Mouse (Mus musculus) right cerebral cortex, postnatal 4 days (tissue): ENCODE measurements at regions not wholly inside any gene's neighbourhood (a gene's known extent, or its start where the extent isn't known, plus 50 kb on each side); places are given as distances from the start of the nearest gene placed in this dataset.
"Not testable (repeated sequence)": the region's sequence is repeated elsewhere in the genome, so short reads cannot be mapped to it uniquely, and the experiment has no call there.

Source experiments
- DNase-seq: peaks from one replicate; pipeline ENCODE4 v3.0.0-alpha.2; 2022

DNA sequence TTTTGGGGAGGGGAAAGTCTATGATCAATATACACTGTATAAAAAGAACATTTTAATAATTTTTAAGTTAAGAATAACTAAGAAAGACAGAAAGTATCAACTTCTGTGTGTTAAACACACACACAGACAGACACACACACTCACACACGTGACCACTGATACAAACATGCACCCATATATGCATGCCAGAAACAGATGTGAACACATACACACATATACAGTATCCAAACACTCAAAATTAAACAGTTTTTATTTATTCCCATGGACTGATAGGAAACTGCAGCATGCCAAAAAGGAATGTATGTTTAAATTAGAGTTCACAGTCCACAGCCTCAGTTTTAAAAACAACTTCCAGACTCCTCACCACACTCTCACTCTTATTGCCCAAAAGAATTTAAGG is 203.4 kb upstream of the Tbl1x start:
- DNase-seq: no peak

DNA sequence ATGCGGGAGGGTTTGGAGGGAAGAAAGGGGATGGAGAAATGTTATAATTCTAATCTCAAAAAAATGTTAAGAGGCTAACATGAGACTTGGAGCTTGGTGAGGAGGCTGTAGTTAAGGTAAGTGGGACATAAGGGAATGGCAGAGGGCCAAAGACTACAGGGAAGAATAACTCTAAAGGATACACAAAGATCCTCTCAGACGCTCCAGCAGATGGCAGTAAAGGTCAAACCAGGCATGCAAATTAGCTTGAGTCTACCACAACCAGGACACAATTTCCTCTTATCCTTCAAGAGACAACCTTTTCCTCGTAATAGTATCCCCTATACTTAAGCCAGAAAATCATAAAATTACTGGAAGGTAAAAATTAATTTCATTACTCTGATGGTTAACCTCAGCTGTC is 196.4 kb upstream of the Tbl1x start:
- no peak for DNase-seq

DNA sequence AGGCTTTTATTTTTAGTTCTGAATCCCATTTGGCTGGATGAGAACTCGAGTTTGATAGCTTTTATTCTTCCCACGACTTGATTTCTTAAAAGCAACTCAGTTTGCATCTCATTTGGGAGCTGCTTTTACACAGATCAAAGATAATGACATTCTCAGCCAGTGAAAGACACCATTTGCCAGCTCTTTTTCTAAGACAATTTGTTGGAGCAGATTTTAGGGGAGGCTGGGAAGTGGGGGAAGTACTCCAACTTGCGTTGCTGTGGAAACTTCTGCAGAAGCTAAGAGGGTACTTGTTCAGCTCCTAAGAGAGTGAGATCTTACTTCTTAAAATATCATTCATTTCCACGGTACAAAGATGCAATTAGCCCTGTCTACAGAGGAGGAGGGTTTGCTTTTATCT is 187.2 kb upstream of the Tbl1x start:
- no peak for DNase-seq

DNA sequence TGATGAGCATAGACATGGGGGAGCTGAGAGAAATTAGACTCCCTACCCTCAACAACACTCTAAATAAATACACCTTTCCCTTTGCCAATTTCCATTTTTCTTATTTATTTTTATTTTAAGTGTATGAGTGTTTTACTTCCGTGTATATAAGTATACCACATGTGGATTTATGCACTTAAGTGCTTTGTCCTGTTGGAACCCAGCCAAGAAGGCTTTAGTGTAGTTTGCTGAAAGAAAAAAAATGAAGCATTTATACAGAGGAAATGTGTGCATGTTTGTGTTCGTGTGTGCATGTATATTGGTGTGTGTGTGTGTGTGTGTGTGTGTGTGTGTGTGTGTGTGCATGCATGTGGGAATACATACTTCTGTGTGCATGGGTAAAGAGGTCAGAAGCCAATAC is 157.6 kb upstream of the Tbl1x start:
- no peak for DNase-seq

DNA sequence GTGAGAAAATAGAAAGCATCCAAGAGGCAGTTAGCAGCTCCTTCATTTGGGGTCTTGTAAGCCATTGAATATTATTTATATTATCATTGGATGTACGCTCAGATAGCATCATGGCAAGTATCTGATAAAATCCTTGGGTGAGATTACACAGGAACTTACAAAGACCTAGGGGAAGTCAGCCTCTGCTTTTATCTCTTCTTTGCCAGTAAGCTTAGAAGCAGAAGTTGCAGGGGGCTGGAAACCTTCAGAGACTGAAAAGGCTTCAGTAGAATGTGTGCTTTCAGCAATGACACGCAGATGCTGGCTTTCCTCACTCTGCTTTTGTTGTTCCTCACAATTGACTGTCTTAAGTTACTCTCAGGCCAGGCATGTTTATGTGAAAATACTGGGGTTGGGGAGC is 150.3 kb upstream of the Tbl1x start:
- DNase-seq: no peak

DNA sequence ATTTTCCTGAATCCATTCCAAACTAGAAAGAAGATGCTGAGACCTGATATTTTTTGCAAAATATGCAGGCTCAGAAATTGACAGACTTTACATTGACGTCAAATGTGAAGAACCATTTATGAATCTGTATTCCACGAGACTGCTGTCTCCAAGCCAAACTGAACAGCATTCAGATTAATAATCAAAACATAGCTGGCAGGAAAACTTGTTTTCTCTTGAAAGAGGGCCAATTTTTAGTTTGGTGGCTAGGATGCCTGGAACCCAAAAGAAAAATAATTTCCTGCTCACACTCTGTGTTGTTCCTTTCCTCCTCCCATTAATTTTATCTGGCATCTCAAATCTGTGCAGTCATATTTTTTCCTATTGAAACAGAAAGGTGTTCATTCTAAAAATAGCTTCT is 149.7 kb upstream of the Tbl1x start:
- DNase-seq: no peak

DNA sequence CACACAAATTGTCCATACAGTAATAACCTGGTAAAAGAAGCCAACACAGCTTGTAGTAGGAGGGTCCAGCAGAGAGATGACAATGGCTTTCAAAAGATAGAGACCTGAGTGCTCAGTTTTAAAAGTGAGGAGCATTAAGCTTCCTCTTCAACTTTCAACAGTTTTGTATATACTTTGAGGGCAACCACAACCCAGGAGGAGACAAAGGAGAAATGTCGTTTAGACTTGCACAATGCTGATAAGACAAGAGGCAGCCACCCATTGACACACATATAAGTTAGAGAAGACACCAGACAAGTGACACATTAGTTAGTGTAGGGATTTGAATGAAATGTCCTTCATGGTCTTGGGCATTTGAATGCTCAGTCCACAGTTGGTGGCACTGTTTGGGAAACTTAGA is 147.2 kb upstream of the Tbl1x start:
- DNase-seq: no peak

DNA sequence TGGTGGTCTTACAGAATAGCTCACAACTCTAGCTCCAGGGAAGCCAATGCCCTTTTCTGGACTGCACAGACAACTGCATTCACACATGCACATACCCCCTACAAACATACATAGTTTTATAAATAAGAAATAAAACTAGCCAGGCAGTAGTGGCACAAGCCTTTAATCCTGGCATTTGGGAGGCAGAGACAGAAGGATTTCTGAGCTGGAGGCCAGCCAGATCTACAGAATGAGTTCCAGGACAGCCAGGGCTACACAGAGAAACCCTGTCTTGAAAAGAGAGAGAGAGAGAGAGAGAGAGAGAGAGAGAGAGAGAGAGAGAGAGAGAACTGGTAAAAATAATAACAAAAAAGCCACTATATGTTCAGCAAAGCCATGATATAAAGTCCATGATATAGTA is 143.5 kb upstream of the Tbl1x start:
- no peak for DNase-seq

DNA sequence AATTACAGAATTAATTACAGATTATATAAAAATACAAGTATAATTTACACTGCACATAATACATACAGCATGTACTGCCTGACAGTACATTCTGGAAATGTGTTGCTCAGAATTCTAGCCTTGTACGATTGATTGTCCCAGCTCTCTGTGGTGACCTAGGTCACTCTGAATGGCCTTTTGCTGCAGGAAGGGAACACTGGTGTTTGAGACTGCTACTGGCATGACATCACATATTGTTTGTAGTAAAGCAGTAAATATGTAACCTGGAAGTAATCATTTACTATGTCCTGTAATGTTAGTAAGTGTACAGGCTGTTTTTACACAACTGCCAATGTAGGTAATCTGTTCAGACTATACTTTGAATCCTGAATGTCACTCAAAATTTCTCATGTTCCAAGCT is 123.5 kb upstream of the Tbl1x start:
- no peak for DNase-seq

DNA sequence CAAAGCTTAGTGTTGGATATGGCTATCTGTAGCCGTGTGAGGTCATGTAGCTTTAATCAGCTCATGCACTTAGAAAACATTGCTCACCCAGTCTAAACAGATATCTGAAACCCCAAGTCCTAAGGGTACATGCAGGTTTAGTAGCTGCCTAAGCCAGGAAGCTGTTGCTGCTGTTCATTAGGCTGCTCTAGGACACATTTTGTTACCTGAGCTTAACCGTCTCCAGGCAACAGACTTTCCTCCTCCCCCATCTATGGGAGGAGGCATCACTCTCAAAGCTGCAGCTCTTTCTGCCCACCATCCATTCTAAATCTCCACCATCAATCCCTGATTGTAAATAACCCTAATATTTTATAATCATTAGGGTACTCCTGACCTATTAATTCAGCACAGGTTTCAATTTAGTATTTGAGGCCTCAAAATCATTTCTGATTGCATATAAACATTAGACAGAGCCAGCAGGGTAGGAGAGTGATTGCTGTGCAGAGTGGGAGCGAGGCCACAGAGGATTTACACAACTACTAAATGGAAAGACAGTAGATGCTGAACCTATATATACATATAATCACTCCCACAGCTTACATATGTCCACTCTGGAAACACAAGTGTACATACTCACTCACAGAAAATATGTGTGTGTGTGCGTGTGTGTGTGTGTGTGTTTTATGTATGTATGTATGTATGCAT is 118.9 kb upstream of the Tbl1x start:
- DNase-seq: no peak

DNA sequence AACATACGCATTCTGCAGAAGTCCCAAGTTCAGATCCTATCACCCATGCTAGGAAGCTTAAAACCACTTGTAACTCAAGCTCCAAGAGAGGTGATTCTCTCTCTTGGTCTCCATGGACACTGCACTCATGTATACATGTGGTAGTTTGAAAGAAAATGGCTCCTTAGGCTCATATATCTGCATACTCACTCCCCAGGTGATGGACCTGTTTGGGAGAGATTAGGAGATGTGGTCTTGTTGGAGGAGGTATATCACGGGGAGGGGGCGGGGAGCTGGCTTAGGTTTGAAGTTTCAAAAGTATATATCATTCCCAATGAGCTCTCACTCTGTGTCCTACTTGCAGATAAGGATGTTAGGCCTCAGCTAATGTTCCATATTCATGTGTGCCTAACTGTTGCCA is 103.9 kb upstream of the Tbl1x start:
- DNase-seq: no peak

DNA sequence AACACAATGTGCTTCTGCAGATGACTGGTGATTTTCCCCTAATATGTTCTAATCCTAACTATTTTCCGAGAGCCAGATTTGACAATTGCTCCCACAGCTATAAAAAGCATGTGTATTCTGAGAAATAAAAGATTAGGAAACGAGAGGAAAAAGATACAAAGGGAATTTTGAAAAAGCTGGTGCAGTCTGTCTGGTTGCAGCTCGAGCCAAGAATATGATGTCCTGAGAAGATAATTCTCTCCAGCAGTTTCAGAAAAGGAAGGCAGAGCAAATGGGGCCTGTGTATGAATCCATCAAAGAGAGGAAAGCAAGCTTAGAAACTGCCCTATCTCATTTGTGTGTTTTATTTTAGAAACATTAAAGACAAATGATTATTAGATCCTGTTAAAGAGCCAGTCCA is 102.9 kb upstream of the Tbl1x start:
- DNase-seq: no peak

DNA sequence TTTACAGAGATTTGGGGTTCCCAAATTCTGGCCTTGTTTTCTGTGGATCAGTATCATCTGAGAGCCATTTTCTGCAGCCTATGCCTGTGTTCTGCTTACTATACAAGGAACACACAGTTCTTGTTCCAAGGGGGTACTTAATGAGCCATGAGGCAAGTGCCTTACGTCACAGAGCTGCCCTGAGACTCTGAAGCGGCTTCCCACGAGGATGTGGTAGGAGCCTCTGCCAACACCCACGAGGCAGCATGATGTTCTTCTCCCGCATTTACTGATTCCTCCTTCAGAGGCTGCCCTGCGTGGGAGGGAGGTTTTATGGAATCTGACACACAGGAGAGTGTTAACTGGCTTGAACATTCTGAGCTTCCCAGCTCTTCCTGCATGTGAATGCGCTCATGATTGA is 101.4 kb upstream of the Tbl1x start:
- no peak for DNase-seq

DNA sequence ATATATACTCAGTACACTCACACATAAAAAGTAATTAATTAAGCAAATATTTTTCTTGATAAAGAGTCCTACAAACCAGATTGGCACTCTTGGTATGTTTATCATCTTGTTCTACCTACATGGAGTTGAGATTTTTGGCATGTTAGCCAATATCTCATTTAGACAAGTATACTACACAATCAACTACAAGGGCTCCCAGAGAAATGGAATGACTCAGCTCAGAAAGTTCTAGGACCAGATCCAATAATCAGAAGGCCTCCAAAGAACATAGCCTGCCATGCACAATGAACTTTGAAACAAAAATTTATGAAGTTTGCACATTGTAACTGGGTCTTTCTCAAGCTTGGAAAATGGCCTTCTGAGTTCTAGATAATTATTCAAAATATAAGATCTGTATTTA is 100.0 kb upstream of the Tbl1x start:
- no peak for DNase-seq

DNA sequence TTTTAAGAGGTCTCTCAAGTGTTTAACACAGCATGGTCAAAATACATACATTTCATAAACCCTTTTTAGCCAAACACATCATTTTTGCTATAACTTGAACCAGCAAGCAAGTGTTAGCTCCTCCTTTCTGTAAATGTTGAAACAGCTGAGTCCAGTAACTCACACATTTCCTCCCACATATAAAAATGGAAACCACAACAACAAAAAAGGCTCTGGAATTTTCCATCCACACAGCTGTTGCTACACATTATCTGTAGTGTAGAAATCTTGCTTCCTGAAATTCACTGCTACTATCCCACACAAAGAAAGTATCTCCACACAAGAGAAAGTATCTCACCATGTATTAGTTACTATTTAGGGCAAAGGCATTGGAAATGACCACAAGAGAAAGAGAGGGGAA is 96.7 kb upstream of the Tbl1x start:
- DNase-seq: no peak

DNA sequence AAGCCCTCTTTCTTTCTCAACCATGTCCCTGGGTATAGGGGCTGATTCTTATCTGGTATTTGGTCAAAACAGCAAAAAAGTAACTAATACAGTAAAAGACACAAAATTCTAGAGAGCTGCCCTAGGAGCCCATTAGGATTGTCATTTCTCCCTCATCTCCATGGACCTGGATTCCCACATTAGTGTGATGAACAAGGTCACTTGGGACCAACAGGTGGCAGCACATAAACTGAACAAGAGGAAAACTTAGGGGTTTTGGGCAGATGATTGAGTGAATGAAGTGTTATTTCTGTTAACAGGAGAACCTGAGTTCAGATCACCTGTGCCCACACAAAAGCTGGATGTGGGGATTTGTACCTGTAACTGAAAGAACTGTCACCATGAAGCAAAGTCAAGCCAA is 93.0 kb upstream of the Tbl1x start:
- DNase-seq: no peak

DNA sequence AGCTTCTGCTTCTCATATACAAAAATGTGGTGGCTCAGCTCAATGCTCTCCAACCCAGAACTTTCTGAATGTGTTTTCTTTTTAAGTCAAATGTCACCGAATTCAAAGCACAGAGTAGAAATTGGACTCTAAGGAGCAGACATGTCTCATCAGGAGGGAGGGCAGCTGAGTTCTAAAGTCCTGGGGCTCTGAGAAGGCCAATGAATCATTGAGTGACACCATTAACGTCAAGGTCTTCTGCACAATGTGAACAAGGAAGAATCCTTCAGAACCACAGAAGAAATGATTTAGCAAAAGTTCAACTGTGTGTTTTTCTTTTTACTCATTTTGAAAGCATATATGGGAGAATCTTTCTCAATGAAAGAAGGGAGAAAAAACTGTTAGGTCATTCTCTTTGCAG is 88.6 kb upstream of the Tbl1x start:
- DNase-seq: no peak

DNA sequence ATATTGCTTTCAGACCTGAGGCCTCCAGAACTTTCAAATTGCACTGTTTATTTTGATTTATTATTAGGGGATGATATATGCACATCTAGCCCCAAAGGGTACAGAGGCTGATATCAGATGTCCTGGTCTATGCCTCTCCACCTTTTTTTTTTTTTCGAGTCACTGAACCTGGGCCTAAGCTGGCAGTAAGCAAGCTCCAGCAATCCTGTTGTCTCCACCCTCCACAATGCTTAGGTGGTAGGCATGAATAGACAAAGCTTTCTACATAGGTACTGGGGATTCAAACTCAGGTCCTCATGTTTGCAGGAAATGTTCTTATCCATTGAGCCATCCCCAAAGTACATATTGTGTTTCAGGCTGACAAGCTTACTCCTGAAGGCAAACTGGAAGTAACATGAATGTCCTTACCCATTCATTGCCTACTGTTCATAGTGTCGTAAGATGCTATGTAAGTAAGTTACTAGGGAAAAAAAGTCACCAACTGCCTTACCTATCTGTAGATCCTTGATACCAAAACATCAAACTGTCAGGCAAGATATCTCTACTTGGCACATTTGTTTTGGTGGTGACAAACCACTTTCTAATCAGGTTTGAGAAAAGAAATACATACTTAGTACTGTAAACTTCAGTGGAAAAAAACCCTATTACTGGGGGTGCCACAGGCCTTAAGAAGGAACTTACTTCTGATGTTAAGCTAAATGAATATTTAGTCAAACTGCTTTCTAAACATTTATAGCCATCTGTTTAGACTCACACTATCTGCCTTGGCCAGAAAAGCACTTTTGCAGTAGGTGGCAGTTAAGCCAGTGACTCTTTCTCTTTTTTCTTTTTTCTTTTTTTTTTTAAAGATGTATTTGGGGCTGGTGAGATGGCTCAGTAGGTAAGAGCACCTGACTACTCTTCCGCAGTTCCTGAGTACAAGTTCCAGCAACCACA is 85.8 kb upstream of the Tbl1x start:
- no peak for DNase-seq

DNA sequence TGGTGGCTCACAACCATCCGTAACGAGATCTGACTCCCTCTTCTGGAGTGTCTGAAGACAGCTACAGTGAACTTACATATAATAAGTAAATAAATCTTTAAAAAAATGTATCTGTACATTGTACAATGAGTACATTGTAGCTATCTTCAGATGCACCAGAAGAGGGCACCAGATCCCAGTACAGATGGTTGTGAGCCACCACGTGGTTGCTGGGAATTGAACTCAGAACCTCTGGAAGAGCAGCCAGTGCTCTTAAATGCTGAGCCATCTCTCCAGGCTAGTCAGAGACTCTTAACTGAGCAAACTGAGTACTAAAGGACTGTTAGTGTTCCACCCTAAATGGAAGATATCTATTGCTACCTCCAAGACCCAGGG is 85.1 kb upstream of the Tbl1x start:
- DNase-seq: not testable (repeated sequence)

DNA sequence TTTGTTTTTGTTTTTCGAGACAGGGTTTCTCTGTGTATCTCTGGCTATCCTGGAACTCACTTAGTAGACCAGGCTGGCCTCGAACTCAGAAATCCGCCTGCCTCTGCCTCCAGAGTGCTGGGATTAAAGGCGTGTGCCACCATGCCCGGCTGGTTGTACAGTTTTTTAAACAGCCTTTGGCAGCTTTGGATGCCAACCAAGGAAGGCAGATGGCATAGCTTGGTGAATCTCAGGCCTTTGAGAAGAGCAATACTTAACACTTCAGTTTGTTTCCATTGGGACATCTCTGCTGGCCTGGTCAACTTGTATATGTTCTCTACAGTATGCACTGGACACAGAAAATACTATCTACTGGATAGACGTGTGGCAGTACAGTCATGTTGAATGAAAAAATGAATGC is 84.0 kb upstream of the Tbl1x start:
- not testable (repeated sequence) for DNase-seq

DNA sequence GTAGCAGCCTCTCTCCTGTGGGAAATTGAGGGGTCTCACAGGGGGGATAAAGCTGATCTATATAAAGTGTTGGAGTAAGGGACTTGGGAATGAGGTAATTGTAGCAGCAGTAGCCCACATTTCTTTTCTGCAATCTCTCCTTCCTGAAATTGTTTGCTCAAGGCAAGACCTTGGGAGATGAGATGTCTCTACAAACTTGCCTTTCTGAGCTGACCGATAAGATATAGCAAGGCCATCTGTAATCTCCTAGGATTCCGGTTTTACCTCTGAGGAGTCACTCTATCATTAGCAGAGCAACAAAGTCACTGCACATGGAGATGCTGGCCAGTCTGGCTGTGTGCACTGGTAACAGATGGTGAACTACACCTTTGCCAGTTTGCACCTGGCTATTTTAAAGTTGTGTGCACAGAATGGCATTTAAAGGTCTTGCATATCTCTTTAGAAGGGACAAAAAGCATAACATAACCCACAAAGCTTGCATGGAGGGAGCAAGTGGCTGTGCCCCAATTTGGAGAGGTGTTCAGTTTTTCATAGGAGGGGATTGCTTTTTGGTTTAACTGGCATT is 78.7 kb upstream of the Tbl1x start:
- no peak for DNase-seq

DNA sequence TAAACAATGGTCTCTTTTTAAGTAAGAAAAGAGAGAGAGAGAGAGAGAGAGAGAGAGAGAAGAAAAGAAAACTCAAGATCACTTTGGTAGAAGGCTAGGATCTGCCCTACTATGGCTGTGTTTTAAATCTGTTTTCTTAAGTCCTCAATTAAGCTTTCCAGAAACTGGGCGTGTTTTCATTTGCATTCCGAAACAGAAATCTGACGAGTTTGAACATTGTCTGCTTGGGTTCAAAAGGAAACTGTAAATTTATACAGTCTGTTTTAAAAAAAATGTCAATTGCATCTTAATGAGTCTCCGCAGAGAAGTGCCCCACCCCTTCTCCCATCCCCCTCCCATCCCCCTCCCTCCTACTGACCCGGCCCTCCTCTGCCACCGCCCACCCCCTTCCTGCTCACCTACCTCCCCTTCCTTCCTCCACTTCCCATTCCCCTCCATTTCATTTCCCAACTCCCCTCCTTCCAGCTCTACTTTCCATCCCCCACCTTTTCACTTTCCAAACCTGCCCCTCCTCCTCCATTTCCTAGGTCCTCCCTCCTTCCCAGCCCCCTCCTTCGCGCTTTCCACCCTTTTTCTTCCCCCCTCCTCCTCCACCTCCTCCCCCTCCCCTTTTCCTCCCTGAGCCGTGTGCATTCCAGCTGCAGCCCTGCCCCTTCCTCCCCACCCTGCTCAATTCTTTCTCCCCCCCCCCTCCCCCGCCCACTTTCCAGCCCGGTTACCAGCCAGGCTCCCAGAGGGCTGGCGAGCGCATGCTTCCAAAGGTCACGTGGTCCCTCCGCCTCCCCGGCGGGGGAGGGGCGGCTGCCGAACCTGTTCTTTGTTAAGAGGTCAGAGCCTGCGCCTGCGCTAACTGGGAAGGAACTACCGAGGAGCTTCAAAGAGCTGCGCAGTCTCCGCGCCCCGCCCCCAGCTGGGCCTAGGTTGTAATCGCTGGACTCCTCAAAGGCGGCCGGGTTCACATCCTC is 77.7 kb upstream of the Tbl1x start:
- peak; percentile 93 for DNase-seq

DNA sequence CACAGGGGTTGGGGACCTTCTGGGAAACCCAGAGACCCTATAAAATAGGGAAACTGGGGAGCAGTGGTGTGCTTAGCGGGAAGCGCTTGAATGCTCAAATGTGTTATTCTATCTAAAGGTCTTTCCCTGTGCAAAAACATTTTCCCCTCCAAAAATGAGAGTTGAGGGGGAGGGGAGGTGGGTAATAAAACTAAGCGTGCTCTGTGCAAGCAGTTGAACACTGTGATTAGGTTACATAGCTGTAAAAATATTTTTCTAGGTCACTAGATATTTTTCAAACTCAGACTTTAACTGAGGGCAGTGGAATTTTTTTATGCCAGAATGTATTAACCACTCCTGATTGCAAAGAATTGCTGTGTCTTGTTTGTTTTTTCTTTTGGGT is 77.0 kb upstream of the Tbl1x start:
- DNase-seq: no peak
